In the genomic region with DNA sequence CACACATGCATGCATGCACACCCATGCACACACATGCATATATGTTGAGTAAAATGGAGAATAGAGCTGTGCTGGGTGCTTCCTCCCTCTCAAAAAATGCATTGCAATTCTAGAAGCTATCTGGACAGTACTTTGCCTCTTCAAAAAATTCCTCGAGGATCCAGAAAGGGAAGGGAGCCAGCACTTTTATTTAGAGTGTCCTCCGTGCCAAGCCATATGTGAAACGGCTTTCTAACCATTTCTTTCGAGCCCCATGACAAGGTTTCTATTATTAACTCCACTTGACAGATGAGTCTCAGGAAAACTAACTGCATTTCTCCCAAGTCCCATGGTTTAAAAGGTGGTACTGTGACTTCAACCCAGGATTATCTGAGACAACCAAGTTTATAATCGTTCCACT, we compare ENCODE assay signal across 16 mouse cellular contexts.
DNase-seq lines count a peak whose midpoint lies in the region; ATAC-seq lines count a peak whose summit lies in the region.
"Had no signal": no experiment of that assay in that cellular context is flagged by ENCODE, and none has a peak within 500 bp of the region (broad histone marks: within the 10 kb centered on the region; RNA-seq: fewer than 3 reads in every experiment).

No protein-coding gene starts in this region.

- intact Hi-C loops in left cerebral cortex, postnatal 4 days (cut with DNase I) = no loop called here

- no peak for DNase-seq in frontal cortex, postnatal 25 days (ENCODE audit: low spot score in 2 of 2)
- peak; percentile 25 for DNase-seq in left cerebral cortex, adult 11 months (ENCODE audit: low spot score)
- DNase-seq in left cerebral cortex, postnatal 4 days = no peak
- DNase-seq in NIH3T3 (ENCODE audit: low read depth) = peak; percentile 63
- peak; percentile 13 to 50 for DNase-seq in left cerebral cortex, adult 9 months (ENCODE audit: low spot score in 2 of 2)
- no peak for DNase-seq in adrenal gland, postnatal 10 days
- DNase-seq: cerebellum, adult 11-12 months; cerebellum, postnatal 10 days; gastrocnemius, postnatal 36 days; kidney, adult 18-20 months; lung, postnatal 14 days; thymus, adult 2 months had no signal

- peak; percentile 96 for ATAC-seq in frontal cortex, adult (ENCODE audit: low TSS enrichment)
- no peak for ATAC-seq in activated CD4-positive, CD25-positive, alpha-beta regulatory T cell, adult 4 months
- ATAC-seq: CD4-positive, CD25-positive, alpha-beta regulatory T cell, adult 4 months; forebrain, embryonic 13.5 days had no signal

Comparison
In these comparisons a context has a peak if more than half of its experiments do, and no peak if none do; other contexts are left out.
1. DNase-seq: peak in left cerebral cortex, adult 11 months (single experiment), NIH3T3 (single experiment) and left cerebral cortex, adult 9 months (2 of 2); none in frontal cortex, postnatal 25 days (0 of 2), left cerebral cortex, postnatal 4 days (single experiment) and adrenal gland, postnatal 10 days (single experiment).